Mouse (Mus musculus): ENCODE measurements around the gene Cyp2d11.

GRCm38 (mm10) chr15:82418616-82419015 lies 24.8 kb upstream of the Cyp2d11 start:
- TF ChIP-seq POLR2A (IDR thresholded peaks at IDR 0.05; ENCODE audit: borderline replicate concordance, low read depth, low read length) (no peak), CTCF (IDR thresholded peaks at IDR 0.05; ENCODE audit: low read depth, low read length) (no peak)
